Mouse (Mus musculus): ENCODE measurements around the gene Rnf214. TPM values are rescaled to one million over a fixed set of nuclear protein-coding genes. Genes with fewer than 3 reads are reported as not detected.

Rnf214 gene
- 49.4 and 52.1 TPM in 2 replicates for polyA plus RNA-seq (2015; fragmentation: Nextera tagmentation; extraction: Ambion mirVana)

DNA sequence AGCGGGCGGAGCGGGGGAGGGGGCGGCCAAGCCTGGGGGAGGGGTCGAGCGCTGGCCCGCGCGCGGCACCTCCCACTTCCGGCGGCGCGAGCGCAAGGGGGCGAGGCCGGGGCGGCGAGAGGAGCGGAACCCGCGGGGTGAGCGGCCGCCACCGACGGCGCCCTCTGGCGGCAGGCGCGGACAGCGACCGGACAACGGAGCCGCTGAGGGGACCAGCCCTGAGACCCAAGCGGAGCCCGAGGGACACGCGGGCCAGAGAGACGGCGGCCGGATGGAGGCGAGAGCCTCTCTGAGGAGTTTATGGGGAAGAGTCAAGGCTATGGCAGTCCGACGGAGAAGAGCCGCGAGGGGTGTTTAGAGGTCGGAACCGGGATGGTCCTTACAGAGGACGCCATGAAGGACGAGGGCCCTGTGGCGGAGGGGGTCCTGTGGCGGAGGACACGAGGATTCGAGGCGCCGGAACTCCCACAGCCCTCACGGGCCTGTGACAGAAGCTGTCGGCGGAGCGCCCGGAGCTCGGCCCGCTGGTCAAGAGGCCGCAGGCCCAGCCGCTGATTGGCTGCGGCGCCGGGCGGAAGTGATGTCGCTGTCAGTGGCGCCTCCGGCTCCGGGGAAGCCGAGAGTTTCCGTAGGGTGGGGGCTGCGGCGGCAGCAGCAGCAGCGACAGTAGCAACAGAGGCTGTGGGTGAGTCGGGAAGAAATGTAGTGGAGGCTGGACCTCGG, at the start of gene Rnf214, which contains the start of gene Pcsk7:
Gene Rnf214 (minus strand): TSS at position 557 of the 723 bp plus-strand sequence.
Gene Pcsk7 (plus strand): TSS at position 143 of the 723 bp plus-strand sequence.
- Histone ChIP-seq H3K9ac (peak within 1 kb of the TSS; percentile 95), H3K9me3 (replicated peaks) (no peaks in the 10 kb centered on the region), H3K27me3 (no peaks in the 10 kb centered on the region), H3K4me1 (peaks cover 25% of the 10 kb centered on the region), H3K4me2 (replicated peaks) (peak within 1 kb of the TSS; percentile 68), H3K36me3 (peaks cover 39% of the 10 kb centered on the region), H3K4me3 (replicated peaks) (peak within 1 kb of the TSS; percentile 77), H3K27ac (replicated peaks) (peak within 1 kb of the TSS; percentile 94)
- ATAC-seq (ENCODE audit: insufficient number of reproducible peaks, low FRiP score, low TSS enrichment, low read depth), result peak; percentile 88
- under 1% methylated on average over 79 of the region's 80 CpGs for WGBS

GRCm38 (mm10) chr9:45955107-45955963, 48.6 kb upstream of the Rnf214 start, which contains the start of gene Sidt2:
TSS of gene Sidt2 (minus strand) at chr9:45955258.
- Histone ChIP-seq H3K4me1 (peaks cover 38% of the 10 kb centered on the region), H3K4me3 (replicated peaks) (peak within 1 kb of the TSS; percentile 86), H3K9ac (peak within 1 kb of the TSS; percentile 92), H3K36me3 (peaks cover 19% of the 10 kb centered on the region), H3K27me3 (no peaks in the 10 kb centered on the region), H3K27ac (replicated peaks) (peak within 1 kb of the TSS; percentile 95), H3K4me2 (replicated peaks) (peak within 1 kb of the TSS; percentile 84), H3K9me3 (replicated peaks) (no peaks in the 10 kb centered on the region)
- 1% methylated on average over 46 of the region's 48 CpGs for WGBS
- peak; percentile 95 for ATAC-seq (ENCODE audit: insufficient number of reproducible peaks, low FRiP score, low TSS enrichment, low read depth)

GRCm38 (mm10) chr9:45954294-45955106, 47.8 kb upstream of the Rnf214 start:
- peak overlapping the region; percentile 86 for H3K4me3 ChIP-seq (replicated peaks)
- peak overlapping the region; percentile 92 for H3K9ac ChIP-seq
- ATAC-seq (ENCODE audit: insufficient number of reproducible peaks, low FRiP score, low TSS enrichment, low read depth), result peak; percentile 39
- peak overlapping the region; percentile 84 for H3K4me2 ChIP-seq (replicated peaks)
- WGBS, result under 1% methylated on average over 63 of the region's 63 CpGs
- no peaks in the 10 kb centered on the region for H3K9me3 ChIP-seq (replicated peaks)
- peak overlapping the region; percentile 95 for H3K27ac ChIP-seq (replicated peaks)
- H3K4me1 ChIP-seq, result peaks cover 38% of the 10 kb centered on the region
- peaks cover 27% of the 10 kb centered on the region for H3K36me3 ChIP-seq
- no peaks in the 10 kb centered on the region for H3K27me3 ChIP-seq

DNA sequence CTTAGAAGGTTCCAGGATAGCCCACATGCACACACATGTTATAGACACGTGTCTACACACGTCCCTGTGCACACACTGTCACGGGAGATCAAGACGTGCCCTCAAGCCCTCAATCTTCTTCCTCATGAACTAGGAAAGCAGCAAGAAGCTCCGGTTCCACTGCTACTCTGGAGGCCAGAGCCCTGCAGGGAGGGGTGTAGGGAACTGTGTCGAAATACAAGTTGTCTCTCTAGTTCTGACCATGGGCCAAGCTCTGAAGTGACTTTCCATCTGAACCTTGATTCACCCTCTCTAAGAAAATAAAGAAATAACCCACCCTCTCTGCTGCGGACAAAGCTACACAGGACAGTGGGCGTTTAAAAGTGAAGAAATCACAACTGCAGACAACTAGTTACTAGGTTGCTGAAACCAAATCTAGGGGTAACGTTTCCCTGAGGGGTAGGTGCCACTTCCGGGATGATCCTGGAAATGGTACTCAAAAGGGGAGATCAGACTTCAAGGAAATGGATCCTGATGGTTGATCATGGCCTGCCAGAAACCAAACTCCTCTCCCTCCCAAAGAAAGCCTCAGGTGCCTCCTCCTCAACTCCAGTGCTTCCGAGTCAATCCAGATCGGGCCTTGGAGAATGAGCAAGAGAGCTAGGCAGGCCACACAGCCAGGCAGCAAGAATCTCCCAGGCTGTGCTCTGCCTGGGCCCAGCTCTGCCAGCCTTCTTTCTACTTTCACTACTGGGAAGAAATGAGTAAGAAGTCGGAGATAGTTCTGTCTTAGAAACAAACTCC, 47.0 kb upstream of the Rnf214 start:
- Histone ChIP-seq H3K4me2 (replicated peaks) (peak overlapping the region; percentile 84), H3K36me3 (peaks cover 35% of the 10 kb centered on the region), H3K4me1 (peaks cover 35% of the 10 kb centered on the region), H3K4me3 (replicated peaks) (peak overlapping the region; percentile 86), H3K27me3 (no peaks in the 10 kb centered on the region), H3K9me3 (replicated peaks) (no peaks in the 10 kb centered on the region), H3K27ac (replicated peaks) (peak overlapping the region; percentile 95), H3K9ac (peak overlapping the region; percentile 92)
- ATAC-seq (ENCODE audit: insufficient number of reproducible peaks, low FRiP score, low TSS enrichment, low read depth), result no peak
- WGBS, result 39% methylated on average over 13 of the region's 13 CpGs

- H3K4me2 ChIP-seq (replicated peaks), result peak overlapping the region; percentile 84
- WGBS, result 77% methylated on average over 7 of the region's 7 CpGs
- H3K27me3 ChIP-seq, result no peaks in the 10 kb centered on the region
- H3K9ac ChIP-seq, result no peak overlapping the region
- no peaks in the 10 kb centered on the region for H3K9me3 ChIP-seq (replicated peaks)
- H3K4me1 ChIP-seq, result peaks cover 27% of the 10 kb centered on the region
- H3K36me3 ChIP-seq, result peaks cover 44% of the 10 kb centered on the region
- H3K27ac ChIP-seq (replicated peaks), result 0 out of 2 replicates have a peak overlapping the region, but pooled peaks have one; percentile 95
- H3K4me3 ChIP-seq (replicated peaks), result peak overlapping the region; percentile 86
- ATAC-seq (ENCODE audit: insufficient number of reproducible peaks, low FRiP score, low TSS enrichment, low read depth), result no peak
Measured at GRCm38 (mm10) chr9:45952890-45953289, 46.2 kb upstream of the Rnf214 start.

GRCm38 (mm10) chr9:45952057-45952456, 45.3 kb upstream of the Rnf214 start:
- H3K9me3 ChIP-seq (replicated peaks), result no peaks in the 10 kb centered on the region
- no peak overlapping the region for H3K4me2 ChIP-seq (replicated peaks)
- ATAC-seq (ENCODE audit: insufficient number of reproducible peaks, low FRiP score, low TSS enrichment, low read depth), result no peak
- H3K27me3 ChIP-seq, result no peaks in the 10 kb centered on the region
- H3K4me3 ChIP-seq (replicated peaks), result no peak overlapping the region
- no peak overlapping the region for H3K9ac ChIP-seq
- H3K27ac ChIP-seq (replicated peaks), result no peak overlapping the region
- peaks cover 52% of the 10 kb centered on the region for H3K36me3 ChIP-seq
- H3K4me1 ChIP-seq, result peaks cover 27% of the 10 kb centered on the region
- 91% methylated on average over 4 of the region's 4 CpGs for WGBS

GRCm38 (mm10) chr9:45946872-45947183, 40.1 kb upstream of the Rnf214 start:
- Histone ChIP-seq H3K27me3 (no peaks in the 10 kb centered on the region), H3K4me1 (no peaks in the 10 kb centered on the region), H3K36me3 (peaks cover 94% of the 10 kb centered on the region), H3K4me2 (replicated peaks) (no peak overlapping the region), H3K9ac (no peak overlapping the region), H3K9me3 (replicated peaks) (no peaks in the 10 kb centered on the region), H3K4me3 (replicated peaks) (no peak overlapping the region), H3K27ac (replicated peaks) (no peak overlapping the region)
- 85% methylated on average over 10 of the region's 10 CpGs for WGBS
- no peak for ATAC-seq (ENCODE audit: insufficient number of reproducible peaks, low FRiP score, low TSS enrichment, low read depth)

DNA sequence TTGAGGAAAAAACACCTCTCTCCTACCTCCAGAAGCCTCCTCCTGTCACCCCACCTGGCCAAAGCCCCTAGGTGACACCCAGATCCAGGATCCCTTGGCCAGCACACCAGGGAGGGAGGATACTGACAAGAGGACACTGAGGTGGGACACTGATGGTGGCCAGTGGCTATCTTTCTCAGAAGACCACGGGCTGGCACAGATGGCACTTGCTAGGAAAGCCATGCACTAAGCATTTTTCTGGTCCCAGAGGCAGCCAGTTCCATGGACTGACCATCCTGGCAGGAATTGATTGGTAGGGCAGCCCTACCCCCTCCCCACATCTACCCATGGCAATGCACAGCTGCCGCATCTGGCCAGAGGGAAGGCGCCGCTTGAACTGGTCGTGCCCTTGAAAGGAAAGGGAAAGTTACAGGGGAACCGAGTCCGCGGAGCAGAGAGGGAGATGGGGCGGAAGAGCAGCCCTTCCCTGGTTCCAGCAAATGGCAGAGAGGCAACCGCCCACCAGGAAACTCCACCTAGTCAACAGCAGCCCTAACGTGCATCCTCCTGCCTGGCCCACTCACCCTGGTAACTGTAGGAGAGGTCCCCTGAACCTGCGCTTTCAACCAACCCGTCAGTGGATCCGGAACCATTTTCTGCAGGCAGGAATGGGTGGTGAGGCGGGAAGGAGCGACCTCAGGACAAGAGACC, 39.6 kb upstream of the Rnf214 start:
- Histone ChIP-seq H3K27me3 (no peaks in the 10 kb centered on the region), H3K36me3 (peaks cover 94% of the 10 kb centered on the region), H3K4me1 (no peaks in the 10 kb centered on the region), H3K4me3 (replicated peaks) (no peak overlapping the region), H3K9ac (no peak overlapping the region), H3K9me3 (replicated peaks) (no peaks in the 10 kb centered on the region), H3K4me2 (replicated peaks) (no peak overlapping the region), H3K27ac (replicated peaks) (no peak overlapping the region)
- no peak for ATAC-seq (ENCODE audit: insufficient number of reproducible peaks, low FRiP score, low TSS enrichment, low read depth)
- WGBS, result 86% methylated on average over 16 of the region's 16 CpGs

DNA sequence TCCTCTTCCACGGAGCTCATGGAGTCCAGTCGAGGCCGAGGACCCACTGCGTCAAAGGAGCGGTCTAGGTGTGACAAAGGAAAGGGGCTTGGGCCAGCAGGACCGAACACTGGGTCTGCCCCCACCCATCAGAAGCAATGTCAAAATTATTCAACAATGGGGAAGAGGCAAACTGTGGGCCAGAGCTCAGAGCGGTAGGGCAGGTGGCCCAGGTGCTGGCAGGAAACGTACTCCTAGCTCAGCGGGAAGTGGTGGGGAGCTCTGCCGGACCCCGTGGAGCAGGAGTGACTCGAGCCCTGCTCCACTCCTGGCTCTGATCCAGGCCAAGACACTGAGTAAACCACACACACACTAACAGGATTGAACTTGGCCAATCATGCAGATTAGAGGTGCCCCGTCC, 39.0 kb upstream of the Rnf214 start:
- H3K4me3 ChIP-seq (replicated peaks), result no peak overlapping the region
- no peaks in the 10 kb centered on the region for H3K4me1 ChIP-seq
- peaks cover 96% of the 10 kb centered on the region for H3K36me3 ChIP-seq
- no peak overlapping the region for H3K4me2 ChIP-seq (replicated peaks)
- H3K9ac ChIP-seq, result no peak overlapping the region
- H3K27ac ChIP-seq (replicated peaks), result no peak overlapping the region
- no peak for ATAC-seq (ENCODE audit: insufficient number of reproducible peaks, low FRiP score, low TSS enrichment, low read depth)
- H3K9me3 ChIP-seq (replicated peaks), result no peaks in the 10 kb centered on the region
- WGBS, result 82% methylated on average over 13 of the region's 13 CpGs
- no peaks in the 10 kb centered on the region for H3K27me3 ChIP-seq

Measured in embryonic facial prominence, embryonic 15.5 days (tissue).